Mouse (Mus musculus): Measurements from ENCODE around the gene Papss1. TPM values are rescaled to one million over a fixed set of nuclear protein-coding genes. Genes with fewer than 3 reads are reported as not detected.

Gene Papss1
- 38.2 and 41.9 TPM in 2 replicates for polyA plus RNA-seq (2014; fragmentation: Nextera tagmentation; extraction: Ambion mirVana)

DNA sequence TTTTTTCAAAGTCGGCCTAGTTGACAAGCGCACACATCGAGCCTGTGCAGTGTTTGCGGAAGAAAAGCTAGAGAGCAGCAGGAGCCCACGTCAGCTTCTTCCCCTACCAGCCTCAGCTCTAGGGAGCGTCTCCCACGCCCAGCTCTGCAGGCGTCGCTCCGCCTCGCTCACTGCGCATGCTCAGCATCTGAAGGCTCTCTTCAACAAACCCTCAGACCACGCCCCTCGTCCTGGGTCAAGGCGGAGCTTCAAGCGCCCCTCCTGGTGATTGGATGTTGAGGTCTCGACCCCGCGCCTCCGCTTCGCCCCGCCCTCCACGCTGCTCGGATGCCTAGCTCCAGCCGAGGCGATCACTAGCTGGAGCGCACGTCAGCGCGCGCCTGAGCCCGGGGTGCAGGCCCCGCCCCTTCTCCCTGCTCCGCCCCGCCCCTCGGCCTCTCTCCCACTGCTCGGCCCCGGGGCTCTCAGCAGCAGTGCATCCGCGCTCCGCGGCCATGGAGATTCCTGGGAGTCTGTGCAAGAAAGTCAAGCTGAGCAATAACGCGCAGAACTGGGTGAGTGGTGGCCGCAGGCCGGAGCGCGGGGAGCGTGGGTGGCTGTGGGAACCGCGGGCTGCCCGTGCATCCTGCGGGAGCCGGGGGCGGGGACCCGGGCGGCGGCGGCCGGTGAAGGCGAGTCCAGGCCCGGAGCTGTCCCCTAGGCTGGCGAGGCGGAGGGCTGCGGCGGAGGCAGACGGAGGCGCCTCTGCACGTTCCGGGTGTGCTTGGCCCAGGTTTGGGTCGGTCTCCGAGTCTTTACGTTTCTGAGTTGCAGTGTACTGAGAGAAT lies at the start of gene Papss1:
Gene Papss1 (plus strand): TSS at position 339 of the 827 bp plus-strand sequence.
- ATAC-seq (ENCODE audit: insufficient number of reproducible peaks, insufficient read depth, low FRiP score, low read depth), result peak; percentile 99
- Histone ChIP-seq H3K9me3 (ENCODE audit: control insufficient read depth, low read length) (no peaks in the 10 kb centered on the region), H3K27me3 (ENCODE audit: control insufficient read depth, insufficient read depth, low read length) (no peaks in the 10 kb centered on the region), H3K9ac (ENCODE audit: low read length) (peak within 1 kb of the TSS; percentile 84), H3K36me3 (ENCODE audit: control insufficient read depth, insufficient read depth, low read length) (no peaks in the 10 kb centered on the region), H3K27ac (replicated peaks in 1 of 2; ENCODE audit: control insufficient read depth in 1 of 2, insufficient read depth in 1 of 2, low read depth in 2 of 2, low read length in 2 of 2) (peak within 1 kb of the TSS; percentile 87 to 89), H3K4me3 (ENCODE audit: control insufficient read depth in 1 of 2, insufficient read depth in 1 of 2, low read depth in 1 of 2, low read length in 2 of 2) (peak within 1 kb of the TSS; percentile 68 to 90), H3K4me2 (ENCODE audit: low read length) (peak within 1 kb of the TSS; percentile 74), H3K4me1 (ENCODE audit: control insufficient read depth in 2 of 2, insufficient read depth in 2 of 2, low read length in 2 of 2) (peaks cover 10 to 18% of the 10 kb centered on the region in 2 experiments)
- under 1% methylated on average over 73 of the region's 73 CpGs for WGBS

DNA sequence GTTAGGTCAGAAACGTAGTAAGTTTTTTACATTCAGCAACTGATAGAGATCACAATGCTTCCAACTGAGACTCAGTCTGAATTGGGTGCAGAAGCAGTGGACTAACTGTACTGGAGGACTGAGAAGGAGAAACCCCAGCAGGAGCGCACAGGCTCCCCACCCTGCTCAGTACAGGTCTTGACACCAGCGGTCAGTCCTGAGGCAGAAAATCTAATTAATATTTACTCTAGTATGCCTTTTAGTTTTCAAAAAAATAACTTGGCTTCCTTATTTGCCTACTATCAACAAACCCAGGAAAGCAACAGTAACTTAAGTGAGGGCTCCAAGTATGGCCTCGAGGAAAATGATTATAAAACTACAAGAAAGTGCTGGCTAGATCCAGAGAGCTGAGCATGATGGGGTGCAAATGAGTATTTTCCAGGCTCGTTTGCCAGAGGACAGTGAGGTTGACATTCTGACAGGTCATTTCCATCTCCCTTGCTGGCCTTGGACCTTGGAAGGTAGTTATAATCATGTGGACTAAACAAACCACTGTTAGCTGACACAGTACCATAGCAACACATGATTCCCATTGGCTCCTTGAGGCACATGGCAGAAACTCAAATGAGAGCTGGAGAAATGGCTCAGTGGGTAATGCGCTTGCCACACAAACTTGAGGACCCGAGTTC lies 48.1 kb upstream of the Papss1 start:
- ATAC-seq (ENCODE audit: insufficient number of reproducible peaks, insufficient read depth, low FRiP score, low read depth), result no peak
- Histone ChIP-seq H3K36me3 (ENCODE audit: control insufficient read depth, insufficient read depth, low read length) (no peaks in the 10 kb centered on the region), H3K4me1 (ENCODE audit: control insufficient read depth in 2 of 2, insufficient read depth in 2 of 2, low read length in 2 of 2) (no peaks in the 10 kb centered on the region), H3K27me3 (ENCODE audit: control insufficient read depth, insufficient read depth, low read length) (no peaks in the 10 kb centered on the region), H3K27ac (replicated peaks in 1 of 2; ENCODE audit: control insufficient read depth in 1 of 2, insufficient read depth in 1 of 2, low read depth in 2 of 2, low read length in 2 of 2) (no peak overlapping the region), H3K4me2 (ENCODE audit: low read length) (no peak overlapping the region), H3K9ac (ENCODE audit: low read length) (no peak overlapping the region), H3K4me3 (ENCODE audit: control insufficient read depth in 1 of 2, insufficient read depth in 1 of 2, low read depth in 1 of 2, low read length in 2 of 2) (no peak overlapping the region), H3K9me3 (ENCODE audit: control insufficient read depth, low read length) (no peaks in the 10 kb centered on the region)
- 77% methylated on average over 7 of the region's 7 CpGs for WGBS

DNA sequence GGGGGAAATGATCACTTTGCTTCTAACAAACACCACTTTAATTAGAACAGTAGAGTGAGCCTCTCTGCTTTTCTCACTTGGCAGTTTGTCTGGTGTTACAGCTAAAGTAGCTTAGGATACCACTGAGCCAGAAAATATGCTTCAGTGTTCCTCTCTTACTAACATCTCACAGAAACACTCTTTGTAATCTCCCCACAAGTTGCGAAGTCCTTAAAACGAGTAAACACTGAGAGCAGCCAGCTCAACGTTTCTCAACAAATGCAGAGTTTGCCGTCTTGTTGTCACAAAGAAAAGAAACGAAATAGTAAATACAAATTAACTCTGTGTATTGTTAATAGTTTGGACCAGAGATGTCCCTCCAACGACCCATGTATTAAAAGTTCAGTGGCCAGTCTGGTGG lies 46.8 kb upstream of the Papss1 start:
- Histone ChIP-seq H3K9me3 (ENCODE audit: control insufficient read depth, low read length) (no peaks in the 10 kb centered on the region), H3K27me3 (ENCODE audit: control insufficient read depth, insufficient read depth, low read length) (no peaks in the 10 kb centered on the region), H3K27ac (replicated peaks in 1 of 2; ENCODE audit: control insufficient read depth in 1 of 2, insufficient read depth in 1 of 2, low read depth in 2 of 2, low read length in 2 of 2) (no peak overlapping the region), H3K9ac (ENCODE audit: low read length) (no peak overlapping the region), H3K36me3 (ENCODE audit: control insufficient read depth, insufficient read depth, low read length) (no peaks in the 10 kb centered on the region), H3K4me2 (ENCODE audit: low read length) (no peak overlapping the region), H3K4me1 (ENCODE audit: control insufficient read depth in 2 of 2, insufficient read depth in 2 of 2, low read length in 2 of 2) (no peaks in the 10 kb centered on the region), H3K4me3 (ENCODE audit: control insufficient read depth in 1 of 2, insufficient read depth in 1 of 2, low read depth in 1 of 2, low read length in 2 of 2) (no peak overlapping the region)
- no peak for ATAC-seq (ENCODE audit: insufficient number of reproducible peaks, insufficient read depth, low FRiP score, low read depth)
- 72% methylated on average over 6 of the region's 6 CpGs for WGBS

- Histone ChIP-seq H3K9ac (ENCODE audit: low read length) (no peak overlapping the region), H3K4me1 (ENCODE audit: control insufficient read depth in 2 of 2, insufficient read depth in 2 of 2, low read length in 2 of 2) (no peaks in the 10 kb centered on the region), H3K27me3 (ENCODE audit: control insufficient read depth, insufficient read depth, low read length) (no peaks in the 10 kb centered on the region), H3K36me3 (ENCODE audit: control insufficient read depth, insufficient read depth, low read length) (no peaks in the 10 kb centered on the region), H3K4me3 (ENCODE audit: control insufficient read depth in 1 of 2, insufficient read depth in 1 of 2, low read depth in 1 of 2, low read length in 2 of 2) (no peak overlapping the region), H3K27ac (replicated peaks in 1 of 2; ENCODE audit: control insufficient read depth in 1 of 2, insufficient read depth in 1 of 2, low read depth in 2 of 2, low read length in 2 of 2) (no peak overlapping the region), H3K9me3 (ENCODE audit: control insufficient read depth, low read length) (no peaks in the 10 kb centered on the region), H3K4me2 (ENCODE audit: low read length) (no peak overlapping the region)
- 67% methylated on average over 4 of the region's 4 CpGs for WGBS
- no peak for ATAC-seq (ENCODE audit: insufficient number of reproducible peaks, insufficient read depth, low FRiP score, low read depth)
Measured at GRCm38 (mm10) chr3:131521206-131521605, 43.4 kb upstream of the Papss1 start.

GRCm38 (mm10) chr3:131522243-131522642 lies 42.3 kb upstream of the Papss1 start:
- Histone ChIP-seq H3K36me3 (ENCODE audit: control insufficient read depth, insufficient read depth, low read length) (no peaks in the 10 kb centered on the region), H3K27me3 (ENCODE audit: control insufficient read depth, insufficient read depth, low read length) (no peaks in the 10 kb centered on the region), H3K4me2 (ENCODE audit: low read length) (no peak overlapping the region), H3K27ac (replicated peaks in 1 of 2; ENCODE audit: control insufficient read depth in 1 of 2, insufficient read depth in 1 of 2, low read depth in 2 of 2, low read length in 2 of 2) (no peak overlapping the region), H3K4me3 (ENCODE audit: control insufficient read depth in 1 of 2, insufficient read depth in 1 of 2, low read depth in 1 of 2, low read length in 2 of 2) (no peak overlapping the region), H3K4me1 (ENCODE audit: control insufficient read depth in 2 of 2, insufficient read depth in 2 of 2, low read length in 2 of 2) (no peaks in the 10 kb centered on the region), H3K9ac (ENCODE audit: low read length) (no peak overlapping the region), H3K9me3 (ENCODE audit: control insufficient read depth, low read length) (no peaks in the 10 kb centered on the region)
- 43% methylated on average over 7 of the region's 7 CpGs for WGBS
- ATAC-seq (ENCODE audit: insufficient number of reproducible peaks, insufficient read depth, low FRiP score, low read depth), result no peak

- Histone ChIP-seq H3K9me3 (ENCODE audit: control insufficient read depth, low read length) (no peaks in the 10 kb centered on the region), H3K4me2 (ENCODE audit: low read length) (no peak overlapping the region), H3K27me3 (ENCODE audit: control insufficient read depth, insufficient read depth, low read length) (no peaks in the 10 kb centered on the region), H3K36me3 (ENCODE audit: control insufficient read depth, insufficient read depth, low read length) (no peaks in the 10 kb centered on the region), H3K9ac (ENCODE audit: low read length) (no peak overlapping the region), H3K4me3 (ENCODE audit: control insufficient read depth in 1 of 2, insufficient read depth in 1 of 2, low read depth in 1 of 2, low read length in 2 of 2) (no peak overlapping the region), H3K27ac (replicated peaks in 1 of 2; ENCODE audit: control insufficient read depth in 1 of 2, insufficient read depth in 1 of 2, low read depth in 2 of 2, low read length in 2 of 2) (no peak overlapping the region), H3K4me1 (ENCODE audit: control insufficient read depth in 2 of 2, insufficient read depth in 2 of 2, low read length in 2 of 2) (no peaks in the 10 kb centered on the region)
- 76% methylated on average over 9 of the region's 9 CpGs for WGBS
- no peak for ATAC-seq (ENCODE audit: insufficient number of reproducible peaks, insufficient read depth, low FRiP score, low read depth)
Measured at GRCm38 (mm10) chr3:131523749-131524148, 40.8 kb upstream of the Papss1 start.

- 57% methylated on average over 5 of the region's 5 CpGs for WGBS
- ATAC-seq (ENCODE audit: insufficient number of reproducible peaks, insufficient read depth, low FRiP score, low read depth), result no peak
- no peaks in the 10 kb centered on the region for H3K9me3 ChIP-seq (ENCODE audit: control insufficient read depth, low read length)
Measured at GRCm38 (mm10) chr3:131524210-131524609, 40.4 kb upstream of the Papss1 start.

More at GRCm38 (mm10) chr3:131524210-131524609, 40.4 kb upstream of the Papss1 start:
- Histone ChIP-seq H3K4me1 (ENCODE audit: control insufficient read depth in 2 of 2, insufficient read depth in 2 of 2, low read length in 2 of 2) (no peaks in the 10 kb centered on the region), H3K9ac (ENCODE audit: low read length) (no peak overlapping the region), H3K36me3 (ENCODE audit: control insufficient read depth, insufficient read depth, low read length) (no peaks in the 10 kb centered on the region), H3K4me3 (ENCODE audit: control insufficient read depth in 1 of 2, insufficient read depth in 1 of 2, low read depth in 1 of 2, low read length in 2 of 2) (no peak overlapping the region), H3K4me2 (ENCODE audit: low read length) (no peak overlapping the region), H3K27ac (replicated peaks in 1 of 2; ENCODE audit: control insufficient read depth in 1 of 2, insufficient read depth in 1 of 2, low read depth in 2 of 2, low read length in 2 of 2) (no peak overlapping the region), H3K27me3 (ENCODE audit: control insufficient read depth, insufficient read depth, low read length) (no peaks in the 10 kb centered on the region)
